Mouse (Mus musculus) ES-E14 (cell line): ENCODE results near the gene Sgms1.

Experiments
- HCFC1 ChIP-seq: IDR thresholded peaks from 2 replicates; pipeline ENCODE4 v1.6.1; 2012; ENCODE audit warnings: low read length, inconsistent platforms, borderline replicate concordance; ENCODE audit not compliant: insufficient read depth
- MAFK ChIP-seq: IDR thresholded peaks from 2 replicates; pipeline ENCODE4 v1.6.1; 2014; ENCODE audit warnings: mild to moderate bottlenecking, low read depth, low read length, inconsistent platforms; ENCODE audit not compliant: insufficient read depth
- ZC3H11A ChIP-seq: IDR thresholded peaks from 2 replicates; pipeline ENCODE4 v1.6.1; 2012; ENCODE audit warnings: low read depth, mild to moderate bottlenecking, inconsistent platforms, low read length, borderline replicate concordance
- ZNF384 ChIP-seq: IDR thresholded peaks from 2 replicates; pipeline ENCODE4 v1.6.1; 2012; ENCODE audit warnings: low read depth, low read length, inconsistent platforms

- TF ChIP-seq ZC3H11A (no peak), MAFK (no peak), HCFC1 (no peak), ZNF384 (no peak)
These were observed 215.0 kb downstream of the Sgms1 start for GRCm38 (mm10) chr19:32174561-32174960.
